Mouse (Mus musculus) heart, postnatal 0 days (tissue): ENCODE measurements around the gene Flywch2.

ENCODE experiments used
- CTCF ChIP-seq: IDR thresholded peaks from 2 replicates; pipeline ENCODE4 v1.5.1; 2016; ENCODE audit warnings: antibody characterized with exemption, control low read depth, low read depth
- EP300 ChIP-seq: IDR thresholded peaks from 2 replicates; pipeline ENCODE4 v1.6.1; 2016; ENCODE audit warnings: antibody characterized with exemption, low read depth

GRCm38 (mm10) chr17:23789749-23790268, 3.9 kb upstream of the Flywch2 start:
- no peak for TF ChIP-seq EP300
- TF ChIP-seq CTCF, result no peak
